Mouse (Mus musculus) liver, postnatal 0 days (tissue): ENCODE results near the gene Nr6a1.

Experiments
- CTCF ChIP-seq: sonication (generic); IDR thresholded peaks from 2 replicates; pipeline ENCODE4 v1.5.1; 2016; ENCODE audit warnings: antibody characterized with exemption, low read depth
- EP300 ChIP-seq: IDR thresholded peaks from 2 replicates; pipeline ENCODE4 v1.6.1; 2016; ENCODE audit warnings: antibody characterized with exemption, low read depth, mild to moderate bottlenecking

GRCm38 (mm10) chr2:38713596-38713995 is 213.9 kb downstream of the Nr6a1 start:
- no peak for TF ChIP-seq CTCF
- TF ChIP-seq EP300 = no peak
